Mouse (Mus musculus): ENCODE data around the gene Ppp1r14a.

Gene Ppp1r14a

GRCm38 (mm10) chr7:29279924-29280323 is 9.2 kb upstream of the Ppp1r14a start:
- no peak for DNase-seq (ENCODE audit: low spot score)

- no peak for DNase-seq (ENCODE audit: low spot score)
Measured at GRCm38 (mm10) chr7:29280801-29281200, 8.3 kb upstream of the Ppp1r14a start.

DNA sequence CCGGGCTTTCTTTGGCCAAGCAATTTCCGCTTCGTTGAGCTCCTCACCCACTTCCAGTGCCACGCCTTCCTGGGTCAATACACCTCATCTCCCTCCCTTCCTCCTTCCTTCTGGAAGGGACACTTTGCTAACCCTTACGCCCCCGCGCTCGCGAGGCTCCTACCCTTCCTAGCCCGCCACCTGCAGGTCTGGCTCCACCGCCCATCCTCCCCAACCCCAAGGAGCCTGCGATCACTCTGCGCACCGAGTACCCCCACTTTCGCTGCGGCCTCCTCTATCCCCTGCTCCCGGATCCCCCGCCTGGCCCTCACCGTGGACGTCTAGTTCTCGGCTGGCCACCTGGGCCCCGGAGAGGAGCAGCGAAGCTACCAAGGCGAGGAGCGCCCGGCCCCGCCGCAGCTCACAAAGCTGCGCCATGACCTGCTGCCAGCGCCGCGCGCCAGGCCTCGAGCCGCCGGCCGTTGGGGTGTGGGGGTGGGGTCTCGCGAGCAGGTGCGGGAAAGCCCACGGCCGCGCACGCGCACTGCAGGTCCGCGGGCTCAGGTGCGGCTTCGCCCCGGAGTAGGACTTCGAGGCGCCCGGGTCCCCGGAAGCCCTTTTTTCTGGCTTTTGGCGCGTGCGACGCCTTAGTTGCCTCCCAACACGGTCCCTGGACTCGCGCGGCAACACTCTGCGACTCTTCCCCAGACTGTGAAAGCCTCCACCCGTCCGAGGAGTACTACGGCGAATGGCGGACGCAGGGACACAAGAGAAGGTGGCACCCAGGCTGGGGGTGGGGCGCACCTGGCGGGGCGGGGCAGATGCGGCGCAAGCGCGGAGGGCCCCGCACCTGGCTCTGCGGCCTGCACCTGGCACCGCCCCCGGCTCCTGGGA is 7.7 kb upstream of the Ppp1r14a start, which contains the start of gene Spint2:
Spint2 (minus strand) TSS at position 712 of the 873 bp plus-strand sequence.
- peak; percentile 91 for DNase-seq (ENCODE audit: low spot score)

GRCm38 (mm10) chr7:29282074-29282554 is 7.0 kb upstream of the Ppp1r14a start:
- no peak for DNase-seq (ENCODE audit: low spot score)

DNA sequence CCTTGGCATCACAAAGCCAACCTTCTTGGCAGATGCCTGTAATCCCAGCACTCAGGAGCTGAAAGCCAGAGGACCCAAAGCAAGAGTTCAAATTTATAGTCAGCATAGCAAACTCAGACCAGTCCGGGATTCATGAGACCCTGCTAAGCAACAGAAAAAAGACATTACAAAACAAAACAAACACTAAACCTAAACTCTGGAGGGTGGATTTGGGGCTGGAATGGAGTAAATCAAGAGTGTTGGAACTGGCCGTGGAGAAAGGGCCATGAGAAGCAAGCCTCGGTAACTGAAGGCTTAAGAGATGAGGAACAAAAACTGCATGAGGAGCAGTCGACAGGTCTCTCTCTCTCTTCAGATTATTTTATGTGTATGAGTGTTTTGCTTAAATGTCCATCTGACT is 5.2 kb upstream of the Ppp1r14a start:
- no peak for DNase-seq (ENCODE audit: low spot score)

- DNase-seq (ENCODE audit: low spot score), result no peak
Measured at GRCm38 (mm10) chr7:29284523-29284922, 4.6 kb upstream of the Ppp1r14a start.

- no peak for DNase-seq (ENCODE audit: low spot score)
Measured at GRCm38 (mm10) chr7:29287481-29287880, 1.6 kb upstream of the Ppp1r14a start.

DNA sequence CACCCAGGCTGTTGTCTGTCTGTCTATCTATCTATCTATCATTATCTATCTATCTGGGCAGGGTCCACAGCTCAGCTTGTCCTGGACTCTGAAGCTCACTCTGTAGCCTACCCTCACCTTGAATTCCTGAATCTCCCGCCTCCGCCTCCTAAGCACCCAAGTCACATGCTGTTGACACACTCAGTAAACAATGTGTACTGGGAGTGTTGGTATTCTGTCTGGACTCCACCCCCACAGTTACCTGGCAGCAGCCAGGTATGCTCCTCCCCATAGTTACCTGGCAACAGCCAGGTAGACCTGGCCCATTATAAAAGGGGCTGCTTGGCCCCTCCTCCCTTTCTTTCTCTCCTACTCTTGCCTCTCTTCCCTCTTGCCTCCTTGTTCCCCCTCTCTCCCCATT is 1.0 kb upstream of the Ppp1r14a start:
- DNase-seq (ENCODE audit: low spot score), result peak; percentile 62

DNA sequence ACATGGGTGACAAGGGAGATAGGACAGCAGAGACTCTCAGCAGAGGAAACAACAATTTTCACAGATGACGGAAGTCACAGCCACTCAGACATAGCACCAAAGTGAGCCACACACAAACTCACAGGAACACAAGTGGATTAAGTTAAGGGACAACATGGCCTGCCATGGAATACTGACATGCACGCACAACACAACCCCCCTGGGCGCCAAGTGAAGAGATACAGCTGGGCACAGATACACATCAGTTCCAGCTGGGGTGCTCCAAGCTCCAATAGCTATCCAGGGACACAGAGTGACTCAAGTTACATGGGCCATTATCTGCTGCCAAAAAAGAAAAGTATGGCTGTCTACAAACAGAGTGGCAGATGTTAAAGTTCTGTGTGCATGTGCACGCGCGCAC is 748 bp downstream of the Ppp1r14a start:
- peak; percentile 73 for DNase-seq (ENCODE audit: low spot score)

GRCm38 (mm10) chr7:29290691-29291485 is 1.8 kb downstream of the Ppp1r14a start:
- DNase-seq (ENCODE audit: low spot score), result no peak

GRCm38 (mm10) chr7:29291616-29292457 is 2.7 kb downstream of the Ppp1r14a start:
- DNase-seq (ENCODE audit: low spot score), result no peak

- DNase-seq (ENCODE audit: low spot score), result peak; percentile 44
Measured at GRCm38 (mm10) chr7:29292458-29293098, 3.5 kb downstream of the Ppp1r14a start.

DNA sequence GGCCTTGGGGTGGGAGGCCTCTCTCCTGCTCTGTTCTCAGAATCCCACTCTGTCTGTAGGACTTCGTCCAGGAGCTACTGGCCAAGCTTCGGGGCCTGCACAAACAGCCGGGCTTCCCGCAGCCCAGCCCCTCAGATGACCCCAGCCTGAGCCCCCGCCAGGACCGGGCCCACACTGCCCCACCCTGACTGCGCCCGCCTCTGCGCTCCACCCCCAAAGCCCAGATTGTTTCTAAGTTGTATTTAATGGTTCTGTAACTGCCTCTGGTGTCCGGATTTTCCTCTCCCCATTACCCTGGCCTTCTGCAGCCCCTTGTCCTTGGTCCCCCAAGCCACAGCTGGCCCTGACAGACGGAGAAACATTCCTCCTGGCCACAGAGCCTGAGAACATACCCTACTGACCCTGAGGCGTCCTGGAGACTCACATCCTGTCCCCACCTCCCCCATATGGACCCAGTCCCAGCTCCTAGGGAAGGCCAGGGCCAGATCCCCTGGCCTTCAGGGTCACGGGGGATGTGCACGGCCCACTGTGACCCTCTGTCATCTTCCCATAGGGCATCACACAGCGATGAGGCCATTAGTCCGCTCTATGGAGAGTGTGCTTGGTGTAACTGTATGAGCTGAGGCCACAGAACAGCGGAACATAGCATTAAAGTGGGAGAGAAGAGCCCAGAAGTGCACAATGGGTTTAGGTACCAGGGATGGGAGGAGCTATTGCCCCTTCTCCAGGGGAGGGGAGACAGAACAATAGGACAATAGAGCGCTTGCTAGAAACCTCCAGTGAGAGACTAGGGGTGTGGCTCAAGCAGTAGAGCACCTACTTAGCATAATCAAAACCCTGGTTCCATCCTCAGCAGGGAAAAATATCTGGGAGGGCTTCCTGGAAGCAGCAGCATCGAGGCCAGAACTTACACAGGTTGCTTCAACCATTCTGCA is 4.3 kb downstream of the Ppp1r14a start:
- DNase-seq (ENCODE audit: low spot score), result peak; percentile 71

GRCm38 (mm10) chr7:29294111-29294761 is 5.1 kb downstream of the Ppp1r14a start:
- DNase-seq (ENCODE audit: low spot score), result no peak

GRCm38 (mm10) chr7:29295861-29296647 is 6.9 kb downstream of the Ppp1r14a start:
- DNase-seq (ENCODE audit: low spot score), result no peak

- peak; percentile 83 for DNase-seq (ENCODE audit: low spot score)
Measured at GRCm38 (mm10) chr7:29296998-29297397, 7.9 kb downstream of the Ppp1r14a start.

- peak; percentile 55 for DNase-seq (ENCODE audit: low spot score)
Measured at GRCm38 (mm10) chr7:29301127-29301566, 12.0 kb downstream of the Ppp1r14a start.

- no peak for DNase-seq (ENCODE audit: low spot score)
Measured at GRCm38 (mm10) chr7:29302641-29303040, 13.5 kb downstream of the Ppp1r14a start.

Measured in lung, postnatal 25 days (tissue).